ENCODE assay signal across 8 mouse cellular contexts in the genomic region with DNA sequence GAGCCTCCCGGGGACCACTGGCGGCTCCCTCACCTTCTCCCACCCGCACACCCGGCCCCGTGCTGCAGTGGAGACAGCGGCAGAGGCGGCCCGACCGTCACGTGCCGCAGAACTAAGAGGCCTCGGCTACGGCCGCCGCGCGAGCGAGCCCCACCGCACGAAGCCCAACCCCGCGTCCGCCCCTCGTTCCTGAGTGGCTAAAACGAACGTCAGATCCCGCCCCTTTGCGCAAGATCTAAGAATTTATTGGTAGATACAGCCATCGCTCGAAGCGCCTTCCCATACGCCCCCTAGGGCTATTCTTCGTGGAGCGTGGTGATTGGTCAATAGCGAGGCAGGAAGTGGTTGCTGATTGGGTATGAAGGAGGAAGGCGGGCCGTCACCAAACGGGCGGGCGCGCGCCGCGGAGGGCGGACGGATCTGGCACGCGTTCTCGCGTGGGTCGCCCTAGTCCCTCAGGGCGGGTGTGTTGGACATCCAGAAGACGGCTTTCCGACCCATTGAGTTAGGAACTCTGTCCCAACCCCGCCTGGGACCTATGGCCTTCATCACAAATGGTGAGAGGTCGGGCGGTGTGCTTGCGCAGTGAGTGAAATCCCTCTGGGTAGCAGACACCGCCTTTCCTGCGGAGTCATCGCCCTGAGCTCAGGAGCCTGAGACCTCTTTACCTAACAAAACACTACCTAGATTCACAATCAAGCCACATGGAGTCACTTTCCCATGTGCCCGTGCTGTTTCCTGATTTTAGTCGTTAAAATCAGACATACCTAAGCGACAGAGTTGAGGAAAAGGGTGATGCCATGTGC. TPM values are rescaled to one million over a fixed set of nuclear protein-coding genes. Genes with fewer than 3 reads are reported as not detected.
A peak's percentile ranks its signal among the peaks of the same experiment; 100 is the strongest.
DNase-seq lines count a peak whose midpoint lies in the region; ATAC-seq and TF ChIP-seq lines count a peak whose summit lies in the region.

A gene (minus strand): TSS at position 178 of the 806 bp plus-strand sequence.

- peak within 1 kb of the TSS; percentile 71 for H3K4me2 ChIP-seq in hindbrain, embryonic 13.5 days

- H3K36me3 ChIP-seq in hindbrain, embryonic 13.5 days: no peaks in the 10 kb centered on the region

- CTCF ChIA-PET in Patski (lab: Charles Lee): interaction anchor here (1.3 to 2.1 kb wide), 2 partner anchors 10 to 38 kb away, joined by 3 to 8 read pairs; no protein-coding TSS in a partner anchor

- no peaks in the 10 kb centered on the region for H3K27me3 ChIP-seq in Patski
- no peaks in the 10 kb centered on the region for H3K27me3 ChIP-seq in hindbrain, embryonic 13.5 days

- H3K4me3 ChIP-seq in hindbrain, embryonic 13.5 days: peak within 1 kb of the TSS; percentile 78

- in situ Hi-C loops in Patski (cut with MboI; ENCODE audit: low pct_unique_long_range_greater_than_20kb): loop anchor here (5.0 kb wide), 1 partner anchor 42 kb away; no protein-coding TSS in a partner anchor

- POLR2A ChIA-PET in Patski (lab: Charles Lee): interaction anchor here (1.0 to 2.2 kb wide), 2 partner anchors 10 to 18 kb away, joined by 3 to 8 read pairs; no protein-coding TSS in a partner anchor

- peak; percentile 99 for DNase-seq in Patski (ENCODE audit: low read depth, low spot score)
- peak; percentile 98 to 99 for DNase-seq in cerebellum, postnatal 14 days
- DNase-seq in frontal cortex, postnatal 14 days (ENCODE audit: low spot score in 2 of 2): peak; percentile 99
- peak; percentile 93 to 96 for DNase-seq in layer of hippocampus, postnatal 25 days (ENCODE audit: extremely low spot score in 1 of 2, low spot score in 1 of 2)
- peak; percentile 99 for DNase-seq in lung, postnatal 25 days (ENCODE audit: low spot score)
- DNase-seq in retina, embryonic 14.5 days (ENCODE audit: low spot score): peak; percentile 100
- peak; percentile 96 for DNase-seq in thymus, postnatal 4 days

- H3K9ac ChIP-seq in hindbrain, embryonic 13.5 days: peak within 1 kb of the TSS; percentile 96

- peaks cover 44% of the 10 kb centered on the region for H3K4me1 ChIP-seq in hindbrain, embryonic 13.5 days (replicated peaks)

- TF ChIP-seq CTCF in Patski (IDR thresholded peaks at IDR 0.05): no peak

- under 1% methylated on average over 64 of the region's 64 CpGs for WGBS in hindbrain, embryonic 13.5 days

- H3K9me3 ChIP-seq in hindbrain, embryonic 13.5 days: no peaks in the 10 kb centered on the region

- H3K27ac ChIP-seq in hindbrain, embryonic 13.5 days: peak within 1 kb of the TSS; percentile 94

- ATAC-seq in Patski: peak; percentile 99
- ATAC-seq in hindbrain, embryonic 13.5 days (ENCODE audit: low FRiP score): peak; percentile 99

RNA-seq across cellular contexts. Expression of the gene that starts here (rescaled TPM):
- 801 TPM for polyA plus RNA-seq in Patski (2021)
- 265 and 269 TPM in 2 replicates for polyA plus RNA-seq in hindbrain, embryonic 13.5 days (2015; fragmentation: Nextera tagmentation; extraction: Ambion mirVana)
- total RNA-seq in layer of hippocampus, postnatal 25 days (2021): 100 to 1,000 TPM; 390 to 437 TPM

Comparison
In these comparisons a context has a peak if more than half of its experiments do, and no peak if none do; other contexts are left out.
1. Peak in every context shown above with its lines: DNase-seq, ATAC-seq, H3K4me3 ChIP-seq and H3K27ac ChIP-seq.